Mouse (Mus musculus): ENCODE measurements at regions not wholly inside any gene's neighbourhood (a gene's known extent, or its start where the extent isn't known, plus 50 kb on each side); places are given as distances from the start of the nearest gene placed in this dataset.

DNA sequence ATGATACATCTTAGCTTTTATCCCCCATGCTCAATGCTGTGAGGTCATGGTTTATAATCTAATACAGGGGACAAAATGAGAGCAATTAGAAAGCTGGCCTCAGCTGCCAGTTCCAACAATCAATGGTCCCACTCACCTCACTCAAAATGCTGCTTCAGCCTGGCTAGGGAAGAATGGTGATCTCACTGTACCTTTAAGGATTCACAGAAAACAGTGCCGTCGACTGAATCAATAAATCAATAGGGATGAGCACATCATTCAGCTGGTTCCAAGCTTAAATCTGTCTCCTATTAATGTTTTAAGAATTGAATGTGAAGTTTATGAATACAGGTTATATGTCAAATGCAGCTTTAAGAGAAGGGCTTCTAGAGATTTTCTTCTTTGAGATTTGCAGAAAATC, 61.9 kb upstream of the Ncam2 start:
- DNase-seq (ENCODE audit: low spot score in 2 of 2), result no peak
- TF ChIP-seq CTCF (conservative IDR thresholded peaks at IDR 0.05), result no peak

DNA sequence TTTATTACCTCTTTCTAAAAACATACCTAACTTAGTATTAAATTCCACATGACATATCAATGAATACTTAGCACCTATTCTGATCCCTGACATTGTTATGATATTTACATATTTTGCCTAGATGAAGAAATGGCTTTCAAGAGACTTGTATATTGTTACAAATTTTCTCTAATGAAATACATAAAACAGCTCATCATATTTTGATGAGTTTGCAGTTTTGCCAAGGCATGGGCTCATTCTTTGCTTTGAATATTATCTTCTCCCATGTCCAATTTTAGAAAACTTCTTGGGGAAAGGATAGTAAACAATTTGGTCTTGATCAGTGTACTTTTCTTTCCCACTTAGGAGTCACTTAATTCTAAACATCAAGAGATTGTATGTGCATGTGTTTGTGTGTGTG, 54.5 kb upstream of the Ncam2 start:
- no peak overlapping the region for H3K27ac ChIP-seq
- H3K4me3 ChIP-seq, result no peak overlapping the region
- TF ChIP-seq CTCF (conservative IDR thresholded peaks at IDR 0.05), result no peak
- DNase-seq (ENCODE audit: low spot score in 2 of 2), result no peak

More for the DNA sequence above, 61.9 kb upstream of the Ncam2 start:
- H3K4me3 ChIP-seq, result no peak overlapping the region
- H3K27ac ChIP-seq, result no peak overlapping the region

DNA sequence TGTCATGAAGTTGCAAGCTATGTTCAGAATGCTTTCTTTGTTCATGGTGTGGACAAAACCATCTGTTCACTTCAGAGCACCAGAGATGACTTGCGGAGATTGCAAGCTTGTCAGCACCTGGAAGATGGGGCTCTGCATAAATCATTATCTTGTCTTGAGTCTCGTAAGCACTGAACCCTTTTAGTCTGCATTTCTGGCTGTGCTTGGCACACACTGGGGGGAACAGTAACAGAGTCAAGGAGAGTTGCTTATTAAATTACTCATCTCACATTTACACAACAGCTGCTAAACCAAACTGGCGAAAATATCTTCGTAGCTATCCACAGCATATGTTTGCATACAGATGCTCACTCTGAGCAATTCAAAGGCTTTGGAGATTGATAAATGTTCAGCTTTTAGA, 51.0 kb upstream of the Ncam2 start:
- Histone ChIP-seq H3K27ac (no peak overlapping the region), H3K4me3 (no peak overlapping the region)
- TF ChIP-seq CTCF (conservative IDR thresholded peaks at IDR 0.05), result no peak
- DNase-seq (ENCODE audit: low spot score in 2 of 2), result peak; percentile 10 to 29
